Mouse (Mus musculus): Measurements from ENCODE around the gene Tmem232.
"Not testable (repeated sequence)": the region's sequence is repeated elsewhere in the genome, so short reads cannot be mapped to it uniquely, and the experiment has no call there.

Tmem232 gene

DNA sequence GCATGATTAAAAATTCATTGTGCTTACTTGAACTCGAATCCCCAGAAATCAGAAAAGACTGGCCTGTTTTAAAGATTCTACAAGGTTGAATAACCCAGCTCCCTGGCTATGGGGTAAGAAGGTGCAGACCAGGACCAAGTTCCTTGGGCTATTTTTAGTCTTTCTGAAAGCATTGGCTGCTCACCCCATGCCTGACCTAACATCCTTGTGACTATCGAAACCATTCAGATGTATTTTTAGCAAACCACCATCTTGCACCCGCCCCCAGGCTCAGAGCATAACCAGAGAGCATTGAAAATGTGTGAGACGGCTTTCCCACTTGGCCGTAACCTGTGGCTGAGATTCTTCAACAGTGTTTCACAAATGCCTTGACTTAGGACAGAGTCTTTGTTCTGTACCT lies 13.1 kb downstream of the Tmem232 start:
- no peak for DNase-seq (ENCODE audit: low spot score)

DNA sequence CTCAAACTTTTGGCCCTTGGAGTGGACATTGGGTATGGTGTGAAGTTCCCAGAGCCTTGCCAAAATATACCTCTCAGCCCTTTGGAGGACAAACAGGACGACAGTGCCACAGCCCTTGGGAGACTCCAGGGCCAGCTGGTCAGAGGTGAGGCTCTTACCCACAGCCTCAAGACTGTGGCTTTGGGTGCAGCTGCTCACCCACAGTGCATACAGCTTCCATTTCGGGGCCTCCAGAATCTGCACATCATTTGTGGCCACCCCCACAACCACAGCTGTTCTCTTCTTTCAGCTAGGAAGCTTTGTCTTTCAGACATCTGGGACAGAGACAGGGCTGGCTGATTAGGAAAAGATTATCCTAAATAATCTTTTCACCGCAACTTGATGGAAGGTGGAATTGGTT lies 27.1 kb downstream of the Tmem232 start:
- DNase-seq (ENCODE audit: low spot score) = no peak

DNA sequence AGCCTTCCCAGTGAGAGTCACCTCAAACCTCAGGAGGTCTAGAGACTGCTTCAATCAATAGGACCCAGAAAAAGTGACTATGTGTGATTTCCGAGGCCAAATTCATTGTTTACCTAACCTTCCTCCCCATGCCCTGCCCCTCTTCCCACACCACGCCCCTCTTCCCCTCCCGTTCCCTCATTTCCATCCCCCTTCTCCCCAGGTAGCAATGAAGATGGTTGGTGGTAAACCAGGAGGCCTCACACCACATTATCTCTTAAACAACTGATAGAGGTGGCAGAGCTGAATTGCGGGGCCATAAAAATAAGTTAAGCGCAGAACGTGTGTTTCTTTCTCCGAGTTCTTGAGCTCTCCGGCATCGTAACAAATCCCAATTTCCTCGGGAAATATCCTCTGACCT lies 55.9 kb downstream of the Tmem232 start:
- no peak for DNase-seq (ENCODE audit: low spot score)

DNA sequence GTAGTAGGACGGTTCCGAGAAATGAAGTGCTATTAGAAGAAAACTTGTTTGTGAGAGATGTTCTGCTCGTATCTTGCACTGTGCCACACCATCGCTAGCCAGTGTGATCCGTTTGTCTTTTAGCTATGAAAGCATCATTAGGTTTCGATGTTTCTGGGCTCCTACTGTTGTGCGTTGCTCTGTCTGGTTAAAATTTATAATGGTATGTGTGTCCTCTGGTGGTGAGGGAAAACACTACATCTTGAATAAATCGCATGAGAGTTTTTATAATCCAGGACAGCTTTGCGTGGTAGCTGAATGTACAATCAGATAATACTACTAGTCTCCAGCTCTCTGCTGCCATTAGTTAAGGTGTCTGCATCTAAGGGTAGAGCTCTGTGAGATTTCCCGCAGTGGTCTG lies 63.8 kb downstream of the Tmem232 start:
- DNase-seq (ENCODE audit: low spot score) = no peak

DNA sequence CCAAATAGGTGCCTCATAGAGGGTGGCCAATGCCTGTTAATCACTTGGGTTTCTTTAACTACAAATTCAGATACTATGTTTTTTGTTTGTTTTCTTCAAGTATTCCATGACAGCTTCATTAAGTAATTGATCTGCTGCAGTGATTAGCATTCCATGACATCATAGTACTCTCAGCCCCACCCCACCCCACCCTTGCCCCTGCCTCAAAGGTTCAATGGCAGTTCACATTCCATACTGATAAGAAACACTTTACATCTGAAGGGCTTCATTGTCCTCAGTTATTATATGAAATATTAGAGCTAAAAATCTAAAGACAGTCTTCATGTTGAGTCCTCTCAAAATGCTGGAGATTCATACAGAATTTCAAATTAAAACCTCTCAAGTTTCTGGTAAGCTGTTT lies 89.8 kb downstream of the Tmem232 start:
- DNase-seq (ENCODE audit: low spot score) = no peak

DNA sequence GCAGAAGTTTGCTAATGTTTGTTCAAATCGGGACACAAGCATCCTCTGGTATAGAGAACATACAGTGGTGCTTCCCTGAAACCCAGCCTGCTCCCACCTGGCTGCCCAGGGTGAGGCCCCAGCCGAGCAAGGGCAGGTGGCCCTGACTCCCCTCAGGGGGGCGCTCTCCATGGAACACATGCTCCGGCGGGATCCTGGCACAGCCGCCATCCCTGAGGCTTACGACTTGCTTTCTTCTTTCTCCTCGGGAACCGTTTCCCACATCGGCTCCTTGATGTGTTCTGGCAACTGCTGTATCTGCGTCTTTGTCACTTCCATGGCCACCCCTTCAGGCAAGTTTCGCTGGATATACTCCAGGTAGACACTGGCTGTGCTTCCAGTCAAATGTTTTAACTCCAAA lies 102.7 kb downstream of the Tmem232 start:
- DNase-seq (ENCODE audit: low spot score) = not testable (repeated sequence)

DNA sequence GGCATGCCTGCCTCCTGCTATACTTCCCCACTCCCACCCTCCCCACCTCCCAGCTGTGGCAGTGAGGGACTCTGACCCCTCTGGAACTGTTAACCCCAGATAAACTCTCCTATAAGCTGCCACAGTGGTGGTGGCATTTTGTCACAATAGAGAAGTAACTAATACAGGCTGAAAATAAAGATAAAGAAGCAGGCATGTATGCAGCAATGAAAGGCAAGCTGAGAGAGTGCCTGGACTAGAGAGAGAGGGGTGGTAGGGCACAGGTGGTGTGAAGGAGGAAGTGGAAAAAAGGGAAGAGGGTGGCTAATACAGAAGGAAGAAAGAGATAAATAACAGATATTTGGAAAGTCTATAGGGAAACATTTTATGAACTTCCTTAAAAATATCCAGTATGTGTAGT lies 121.5 kb downstream of the Tmem232 start:
- DNase-seq (ENCODE audit: low spot score) = no peak

DNA sequence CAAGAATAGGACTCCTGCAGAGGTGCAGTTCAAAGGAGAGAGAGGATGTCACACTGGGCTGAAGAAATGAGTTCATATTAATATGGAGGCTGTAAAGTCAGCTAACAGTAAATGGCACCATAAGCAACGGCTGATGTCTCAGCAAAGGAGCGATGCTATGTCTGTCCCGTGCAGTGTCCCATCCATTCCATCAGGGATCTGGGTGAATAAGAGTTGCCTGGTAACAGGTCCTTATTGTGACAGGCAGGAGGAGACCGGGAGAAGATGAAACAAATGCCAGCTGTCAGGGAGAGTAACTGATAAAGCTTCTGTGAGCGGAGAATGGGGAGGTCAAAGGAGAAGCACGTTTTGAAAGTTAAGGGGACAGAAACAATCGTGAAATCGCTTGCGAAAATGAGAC lies 135.3 kb downstream of the Tmem232 start:
- DNase-seq (ENCODE audit: low spot score) = peak; percentile 41

DNA sequence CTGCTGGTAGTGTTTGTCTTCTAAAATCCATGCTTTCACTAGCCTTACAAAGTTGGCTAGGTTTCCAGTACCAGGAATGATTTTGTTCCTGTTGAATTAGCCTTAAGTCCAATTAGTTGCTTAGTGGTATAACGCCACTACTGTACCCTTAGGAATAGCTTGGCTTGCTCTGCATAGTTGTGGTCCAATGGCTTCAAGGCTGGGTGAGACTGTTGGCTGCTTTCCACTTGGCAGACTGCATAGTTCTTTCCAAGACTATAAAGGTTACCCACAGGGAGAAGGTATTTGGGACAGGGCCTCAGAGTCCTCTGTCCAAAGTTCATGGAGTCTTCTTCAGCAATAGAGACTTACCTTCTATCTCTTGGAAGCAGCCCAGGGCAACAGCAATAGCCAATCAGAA lies 139.7 kb downstream of the Tmem232 start:
- no peak for DNase-seq (ENCODE audit: low spot score)

GRCm38 (mm10) chr17:65384411-65384962 lies 156.1 kb downstream of the Tmem232 start:
- no peak for DNase-seq (ENCODE audit: low spot score)

DNA sequence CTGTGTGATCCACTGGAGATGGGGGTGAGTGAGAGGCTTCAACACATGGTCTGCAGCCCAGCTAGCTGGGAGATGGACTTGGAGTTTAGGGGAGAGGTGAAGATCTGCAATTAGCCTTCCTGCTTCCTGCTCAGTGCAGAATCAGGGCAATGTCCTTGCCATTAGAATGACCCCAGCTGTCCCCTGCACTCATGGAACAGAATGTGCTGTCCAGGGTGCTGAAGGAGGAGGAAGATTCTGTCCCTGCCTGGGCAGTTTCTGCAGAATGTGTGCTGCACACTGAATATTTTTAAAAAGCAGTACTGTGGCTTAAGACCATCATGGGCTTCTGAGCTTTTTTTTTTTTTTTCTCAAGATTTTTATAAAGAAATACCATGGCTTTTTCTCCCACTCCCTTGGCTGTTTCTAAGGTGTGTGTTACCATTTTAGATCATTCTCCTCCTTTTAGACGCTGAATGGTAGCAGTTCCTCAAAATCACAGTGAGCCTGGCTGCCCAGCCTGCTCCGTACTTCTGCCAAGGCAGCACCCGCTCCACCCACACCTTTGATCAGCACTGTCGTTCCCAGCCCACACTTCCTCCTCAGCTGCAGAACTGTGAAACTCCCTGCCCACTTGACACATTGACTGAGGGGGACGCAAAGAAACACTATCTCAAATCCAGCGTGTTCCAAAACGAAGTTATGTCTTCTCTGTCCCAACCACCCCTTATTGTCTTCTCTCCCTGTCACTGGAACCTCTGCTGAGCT lies 170.4 kb downstream of the Tmem232 start:
- DNase-seq (ENCODE audit: low spot score) = peak; percentile 84

DNA sequence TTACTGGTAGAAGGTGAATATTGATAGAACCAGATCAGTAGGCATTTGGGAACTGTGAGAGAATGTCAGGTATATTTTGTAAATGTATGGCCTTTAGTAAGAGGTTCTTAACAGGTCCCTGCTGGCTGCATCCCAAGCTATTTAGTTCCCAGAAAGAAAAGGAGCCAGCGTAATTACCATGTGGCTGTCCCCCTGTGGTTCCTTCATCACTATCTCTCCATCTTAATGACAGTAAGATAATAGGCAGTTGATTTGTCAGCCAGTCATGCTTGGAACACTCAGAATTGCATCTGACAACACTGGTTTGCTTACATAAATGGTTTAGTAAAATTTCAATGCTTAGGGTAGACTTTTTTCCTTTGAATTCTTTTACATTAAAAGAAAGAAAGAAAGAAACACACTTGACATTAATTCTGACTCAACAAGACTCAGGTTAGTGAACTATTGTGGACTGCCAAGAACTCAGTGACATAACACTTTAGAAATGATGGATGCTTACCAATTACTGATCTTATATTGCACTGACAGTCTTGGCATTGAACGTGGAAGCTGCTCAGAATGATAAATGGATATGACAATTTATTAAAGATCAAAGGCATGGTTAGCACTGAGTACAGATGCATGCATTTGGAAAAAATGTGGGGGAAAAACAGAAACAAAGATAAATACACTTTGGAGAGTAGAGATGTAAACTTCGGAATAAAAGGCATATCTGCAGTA lies 174.9 kb downstream of the Tmem232 start:
- DNase-seq (ENCODE audit: low spot score) = no peak

GRCm38 (mm10) chr17:65351836-65352235 lies 188.7 kb downstream of the Tmem232 start:
- no peak for DNase-seq (ENCODE audit: low spot score)

GRCm38 (mm10) chr17:65340016-65340415 lies 200.6 kb downstream of the Tmem232 start:
- no peak for DNase-seq (ENCODE audit: low spot score)

- DNase-seq (ENCODE audit: low spot score) = no peak
These were observed 209.8 kb downstream of the Tmem232 start for GRCm38 (mm10) chr17:65330759-65331158.

DNA sequence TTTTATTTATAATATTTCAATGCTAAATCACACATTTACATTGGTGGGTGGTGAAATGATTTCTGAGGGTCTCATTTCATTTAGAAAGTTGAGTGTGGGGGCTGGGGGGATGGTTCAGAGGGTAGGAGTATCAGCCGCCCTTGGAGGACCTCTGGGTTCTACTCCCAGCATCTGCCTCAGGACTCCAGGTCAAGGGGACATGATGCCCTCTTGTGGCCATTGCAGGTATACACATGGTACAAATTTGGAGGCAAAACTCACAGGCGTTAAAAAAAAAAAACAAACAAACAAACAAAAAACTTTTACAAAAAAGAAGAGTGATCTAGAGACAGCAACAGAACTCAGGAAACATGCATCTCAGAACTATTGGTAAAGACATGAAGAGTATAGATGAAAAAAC lies 215.3 kb downstream of the Tmem232 start:
- peak; percentile 75 for DNase-seq (ENCODE audit: low spot score)

DNA sequence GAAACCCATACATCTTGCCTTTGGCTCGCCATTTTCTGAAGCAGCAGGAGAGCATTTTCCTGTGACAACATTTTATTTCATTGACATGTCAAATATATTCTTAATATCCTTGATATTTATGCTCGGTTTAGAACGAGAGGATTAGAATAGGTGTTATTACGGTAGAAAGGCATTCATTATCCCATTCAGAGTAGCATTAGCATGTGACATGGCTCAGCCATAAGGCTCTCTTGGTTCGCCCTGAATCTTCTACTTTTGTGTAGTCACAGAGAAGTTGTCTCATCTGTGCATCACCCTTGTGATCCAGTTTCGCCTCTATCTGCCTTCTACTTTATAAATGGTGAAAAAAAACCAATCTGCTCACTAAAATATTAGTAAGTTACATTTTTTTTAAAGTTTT lies 220.0 kb downstream of the Tmem232 start:
- no peak for DNase-seq (ENCODE audit: low spot score)

GRCm38 (mm10) chr17:65299946-65300345 lies 240.6 kb downstream of the Tmem232 start:
- no peak for DNase-seq (ENCODE audit: low spot score)

DNA sequence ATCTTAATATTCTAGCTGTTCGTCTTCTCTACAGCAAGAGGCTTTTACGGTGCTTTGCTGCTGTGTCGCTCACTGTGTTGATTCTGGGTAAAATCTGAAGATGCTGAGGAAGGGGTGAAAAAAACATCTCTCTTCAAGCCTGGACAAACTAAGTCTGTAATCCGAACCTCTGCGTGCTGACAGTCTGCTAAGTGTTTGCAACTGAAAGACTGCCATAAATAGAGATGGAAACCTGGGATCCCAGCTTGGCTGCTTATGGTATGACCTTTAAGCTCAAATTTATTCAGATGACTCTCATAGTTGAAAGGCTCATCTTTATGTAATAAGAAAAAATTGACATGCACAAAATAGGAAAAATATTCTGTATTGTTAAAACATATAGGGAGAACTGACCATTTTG lies 242.8 kb downstream of the Tmem232 start:
- DNase-seq (ENCODE audit: low spot score) = no peak

DNA sequence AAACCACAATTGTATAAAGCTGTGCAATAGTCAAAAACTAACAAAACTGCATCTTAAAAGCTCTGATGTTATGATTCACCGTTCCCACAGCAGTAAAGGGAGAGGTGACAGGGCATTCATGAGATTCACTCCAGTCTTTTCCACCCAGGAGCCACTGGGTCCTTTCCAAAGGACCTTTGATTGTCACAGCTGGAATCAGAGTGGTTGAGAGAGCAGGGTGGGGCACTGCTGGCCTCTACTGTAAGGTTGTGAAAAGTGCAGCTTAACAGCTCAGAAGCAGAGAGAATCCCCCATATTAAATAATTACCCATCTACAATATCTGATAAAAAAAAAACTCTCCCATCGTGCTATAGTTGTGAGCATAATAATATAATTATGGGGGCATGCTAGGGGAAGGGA lies 288.4 kb downstream of the Tmem232 start:
- DNase-seq (ENCODE audit: low spot score) = peak; percentile 8

GRCm38 (mm10) chr17:65250261-65250660 lies 290.3 kb downstream of the Tmem232 start:
- DNase-seq (ENCODE audit: low spot score) = no peak

GRCm38 (mm10) chr17:65243716-65244115 lies 296.9 kb downstream of the Tmem232 start:
- no peak for DNase-seq (ENCODE audit: low spot score)

DNA sequence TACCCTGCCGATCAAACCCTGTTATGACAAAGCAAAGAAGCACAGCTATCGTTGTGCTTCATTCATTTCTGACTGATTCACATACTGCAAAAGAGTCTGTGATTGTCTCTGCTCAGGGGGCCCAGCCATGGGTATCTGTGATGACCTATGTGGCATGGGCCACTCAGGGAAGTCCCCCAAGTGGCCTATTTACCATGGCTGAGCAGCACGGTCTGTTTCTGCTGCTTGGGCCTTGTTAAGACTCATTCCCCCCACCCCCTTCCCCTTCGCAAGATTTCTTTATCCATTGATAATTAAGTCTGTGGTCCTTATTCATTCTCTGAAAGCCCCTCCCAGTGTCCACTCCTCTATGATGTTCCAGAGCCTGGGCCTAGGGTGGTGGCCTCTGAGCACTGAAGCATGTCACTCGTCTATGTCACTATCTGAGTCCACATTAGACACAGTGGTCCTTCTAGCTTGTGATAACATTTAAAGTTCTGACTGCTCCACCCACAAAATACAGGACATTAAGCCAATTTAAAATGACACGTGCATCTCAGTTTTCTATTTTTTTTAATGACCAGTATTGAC lies 315.1 kb downstream of the Tmem232 start:
- peak; percentile 1 for DNase-seq (ENCODE audit: low spot score)

Measured in embryo, embryonic 10.5 days (tissue).